Mouse (Mus musculus) midbrain, embryonic 12.5 days (tissue): Measurements from ENCODE around the gene Clca4b. TPM values are rescaled to one million over a fixed set of nuclear protein-coding genes. Genes with fewer than 3 reads are reported as not detected.
A peak's percentile ranks its signal among the peaks of the same experiment; 100 is the strongest.
"Not testable (repeated sequence)": the region's sequence is repeated elsewhere in the genome, so short reads cannot be mapped to it uniquely, and the experiment has no call there.

Source experiments
- ATAC-seq: fragments of 200-750 bp; cut with Nextera tagmentation; 2 replicates; pipeline ENCODE4 v1.8.0; 2017; ENCODE audit warnings: low read depth, moderate TSS enrichment, moderate library complexity; ENCODE audit not compliant: low FRiP score
- H3K27ac ChIP-seq: fragments of 300-500 bp; sonication (generic); replicated peaks from 2 replicates; pipeline ENCODE4 v1.5.1; 2016; ENCODE audit warnings: mild to moderate bottlenecking
- H3K27me3 ChIP-seq: fragments of 300-500 bp; sonication (generic); 2 replicates; pipeline ENCODE4 v1.6.1; 2016; ENCODE audit warnings: mild to moderate bottlenecking
- H3K36me3 ChIP-seq: fragments of 300-500 bp; sonication (generic); 2 replicates; pipeline ENCODE4 v1.6.1; 2016
- H3K4me1 ChIP-seq: fragments of 300-500 bp; sonication (generic); 2 replicates; pipeline ENCODE4 v1.6.1; 2016
- H3K4me2 ChIP-seq: fragments of 300-500 bp; sonication (generic); replicated peaks from 2 replicates; pipeline ENCODE4 v1.6.1; 2016; ENCODE audit warnings: mild to moderate bottlenecking, moderate library complexity
- H3K4me3 ChIP-seq: fragments of 300-500 bp; sonication (generic); 2 replicates; pipeline ENCODE4 v1.5.1; 2016; ENCODE audit warnings: mild to moderate bottlenecking
- H3K9ac ChIP-seq: fragments of 300-500 bp; sonication (generic); replicated peaks from 2 replicates; pipeline ENCODE4 v1.6.1; 2016; ENCODE audit warnings: mild to moderate bottlenecking, moderate library complexity
- H3K9me3 ChIP-seq: fragments of 300-500 bp; sonication (generic); 2 replicates; pipeline ENCODE4 v1.6.1; 2016; ENCODE audit warnings: mild to moderate bottlenecking
- WGBS: fragments of 180-500 bp; shearing (Covaris S2); methylation state at CpG from one replicate; pipeline ENCODE4 v1.1.7; 2016; 5-methylcytosine and 5-hydroxymethylcytosine counted together
- polyA plus RNA-seq: library from polyadenylated mRNA; unstranded; fragments of >200 nt; fragmentation: Nextera tagmentation; extraction: Ambion mirVana; gene quantifications from 2 replicates; pipeline ENCODE4 v1.2.1, GENCODE M21; 2016

The Clca4b gene
- polyA plus RNA-seq, result not detected in 2 replicates

DNA sequence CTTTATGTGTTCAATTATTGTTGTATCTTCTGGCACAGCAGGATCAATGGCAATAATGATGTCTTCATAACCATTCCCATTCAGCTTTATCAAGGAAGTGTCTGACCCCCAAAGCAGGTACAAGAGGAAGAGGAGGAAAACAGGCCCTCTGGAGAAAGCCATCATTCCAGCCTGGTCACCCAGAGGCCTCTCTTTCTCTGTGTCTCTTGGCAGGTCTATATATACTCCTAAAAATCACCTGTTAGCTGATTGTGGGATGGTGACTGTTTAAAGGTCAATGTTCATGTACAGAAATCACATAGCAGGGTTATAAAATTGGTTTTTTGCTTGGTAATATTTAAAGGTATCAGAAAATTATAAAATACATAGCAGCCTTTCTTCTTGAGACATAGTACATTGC is at the start of gene Clca4b:
TSS of gene Clca4b (minus strand) at position 195 of the 400 bp plus-strand sequence.
- ATAC-seq, result no peak
- H3K4me1 ChIP-seq, result no peaks in the 10 kb centered on the region

DNA sequence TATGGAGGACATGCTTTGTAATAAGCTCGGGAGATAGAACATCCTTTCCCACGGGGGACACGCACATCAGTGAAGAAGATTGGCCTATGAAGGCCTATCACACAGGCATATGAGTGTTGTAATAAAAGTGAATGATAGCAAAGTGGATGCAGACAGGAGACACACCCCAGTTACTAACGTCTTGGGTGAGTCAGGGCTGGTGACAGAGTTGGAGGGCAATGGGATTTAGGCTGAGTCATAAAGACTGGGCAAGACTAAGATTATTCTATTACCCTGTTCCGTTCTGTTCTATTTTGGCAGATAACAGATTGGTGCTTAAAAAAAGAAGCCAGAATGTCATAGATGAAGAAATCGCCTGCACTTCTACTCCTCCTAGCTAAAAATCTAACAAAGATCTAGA is 48.2 kb upstream of the Clca4b start:
- Histone ChIP-seq H3K36me3 (no peaks in the 10 kb centered on the region), H3K9ac (no peak overlapping the region), H3K4me2 (no peak overlapping the region), H3K4me1 (no peaks in the 10 kb centered on the region), H3K4me3 (no peak overlapping the region), H3K27ac (no peak overlapping the region), H3K27me3 (no peaks in the 10 kb centered on the region), H3K9me3 (no peaks in the 10 kb centered on the region)
- no peak for ATAC-seq
- 93% methylated on average over 6 of the region's 6 CpGs for WGBS

More for the DNA sequence above, at the start of gene Clca4b:
- Histone ChIP-seq H3K36me3 (no peaks in the 10 kb centered on the region), H3K9ac (no peak within 1 kb of the TSS), H3K27me3 (no peaks in the 10 kb centered on the region), H3K9me3 (no peaks in the 10 kb centered on the region), H3K4me3 (no peak within 1 kb of the TSS), H3K4me2 (no peak within 1 kb of the TSS), H3K27ac (no peak within 1 kb of the TSS)

DNA sequence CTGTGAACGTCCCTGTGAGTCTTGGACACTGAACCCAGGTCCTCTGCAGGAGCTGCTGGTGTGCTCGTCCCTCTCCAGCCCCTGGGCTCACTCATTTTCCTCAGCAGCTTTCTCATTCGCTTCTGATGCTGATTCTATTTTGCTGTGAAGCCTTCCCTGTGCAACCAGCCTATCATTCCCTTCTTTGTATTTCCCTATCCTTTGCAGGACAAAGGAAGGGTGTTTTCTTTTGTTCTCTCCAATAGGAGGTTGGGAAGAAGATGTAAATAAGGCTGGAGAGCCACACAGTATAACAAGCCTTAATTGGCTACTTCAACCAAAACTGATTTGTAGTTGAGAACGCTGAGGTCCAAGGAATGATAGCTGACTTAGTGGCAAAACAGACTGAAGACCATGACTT is 45.3 kb upstream of the Clca4b start:
- no peak overlapping the region for H3K4me3 ChIP-seq
- no peak for ATAC-seq
- H3K9me3 ChIP-seq, result no peaks in the 10 kb centered on the region
- whole genome bisulfite sequencing, result 12% methylated on average over 4 of the region's 4 CpGs
- no peaks in the 10 kb centered on the region for H3K27me3 ChIP-seq
- no peaks in the 10 kb centered on the region for H3K36me3 ChIP-seq
- H3K9ac ChIP-seq, result no peak overlapping the region
- no peak overlapping the region for H3K27ac ChIP-seq
- H3K4me1 ChIP-seq, result no peaks in the 10 kb centered on the region
- no peak overlapping the region for H3K4me2 ChIP-seq

DNA sequence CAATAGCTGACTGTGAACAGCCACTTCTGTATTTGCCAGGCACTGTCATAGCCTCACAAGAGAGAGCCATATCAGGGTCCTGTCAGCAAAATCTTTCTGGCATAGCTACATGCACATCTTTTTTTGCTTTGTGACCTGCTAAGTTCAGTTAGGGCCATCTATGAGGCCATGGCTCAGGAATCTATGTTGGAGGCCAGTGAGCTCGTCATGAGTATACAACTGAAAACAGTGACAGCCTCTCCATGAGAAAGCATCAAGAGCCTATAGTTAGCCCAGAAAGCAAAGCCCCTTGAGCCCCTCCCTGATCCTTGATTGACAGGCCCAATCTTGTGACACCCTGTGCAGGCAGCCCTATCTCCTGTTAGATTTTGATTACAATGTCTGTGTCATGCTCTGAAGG is 43.8 kb upstream of the Clca4b start:
- H3K36me3 ChIP-seq, result no peaks in the 10 kb centered on the region
- H3K27ac ChIP-seq, result no peak overlapping the region
- H3K27me3 ChIP-seq, result no peaks in the 10 kb centered on the region
- WGBS, result 42% methylated on average over 1 of the region's 1 CpGs
- no peak overlapping the region for H3K4me3 ChIP-seq
- ATAC-seq, result no peak
- no peaks in the 10 kb centered on the region for H3K4me1 ChIP-seq
- H3K9ac ChIP-seq, result no peak overlapping the region
- no peaks in the 10 kb centered on the region for H3K9me3 ChIP-seq
- no peak overlapping the region for H3K4me2 ChIP-seq

DNA sequence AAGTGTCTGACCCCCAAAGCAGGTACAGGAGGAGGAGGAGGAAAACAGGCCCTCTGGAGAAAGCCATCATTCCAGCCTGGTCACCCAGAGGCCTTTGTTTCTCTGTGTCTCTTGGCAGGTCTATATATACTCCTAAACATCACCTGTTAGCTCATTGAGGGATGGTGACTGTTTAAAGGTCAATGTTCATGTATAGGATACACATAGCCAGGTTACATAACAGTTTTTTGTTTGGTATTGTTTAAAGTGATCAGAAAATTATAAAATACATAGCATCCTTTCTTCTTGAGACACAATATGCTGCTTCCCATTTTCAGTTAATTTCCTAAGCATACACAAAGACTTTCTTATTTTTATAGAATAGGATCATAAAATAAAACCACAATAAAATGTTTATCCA is 42.6 kb upstream of the Clca4b start, which contains the start of gene Clca4a:
TSS of gene Clca4a (minus strand) at position 101 of the 400 bp plus-strand sequence.
- no peaks in the 10 kb centered on the region for H3K9me3 ChIP-seq
- no peaks in the 10 kb centered on the region for H3K4me1 ChIP-seq
- no peak for ATAC-seq
- no peaks in the 10 kb centered on the region for H3K27me3 ChIP-seq
- H3K4me2 ChIP-seq, result no peak within 1 kb of the TSS
- H3K9ac ChIP-seq, result no peak within 1 kb of the TSS
- no peak within 1 kb of the TSS for H3K27ac ChIP-seq
- no peak within 1 kb of the TSS for H3K4me3 ChIP-seq
- H3K36me3 ChIP-seq, result no peaks in the 10 kb centered on the region

DNA sequence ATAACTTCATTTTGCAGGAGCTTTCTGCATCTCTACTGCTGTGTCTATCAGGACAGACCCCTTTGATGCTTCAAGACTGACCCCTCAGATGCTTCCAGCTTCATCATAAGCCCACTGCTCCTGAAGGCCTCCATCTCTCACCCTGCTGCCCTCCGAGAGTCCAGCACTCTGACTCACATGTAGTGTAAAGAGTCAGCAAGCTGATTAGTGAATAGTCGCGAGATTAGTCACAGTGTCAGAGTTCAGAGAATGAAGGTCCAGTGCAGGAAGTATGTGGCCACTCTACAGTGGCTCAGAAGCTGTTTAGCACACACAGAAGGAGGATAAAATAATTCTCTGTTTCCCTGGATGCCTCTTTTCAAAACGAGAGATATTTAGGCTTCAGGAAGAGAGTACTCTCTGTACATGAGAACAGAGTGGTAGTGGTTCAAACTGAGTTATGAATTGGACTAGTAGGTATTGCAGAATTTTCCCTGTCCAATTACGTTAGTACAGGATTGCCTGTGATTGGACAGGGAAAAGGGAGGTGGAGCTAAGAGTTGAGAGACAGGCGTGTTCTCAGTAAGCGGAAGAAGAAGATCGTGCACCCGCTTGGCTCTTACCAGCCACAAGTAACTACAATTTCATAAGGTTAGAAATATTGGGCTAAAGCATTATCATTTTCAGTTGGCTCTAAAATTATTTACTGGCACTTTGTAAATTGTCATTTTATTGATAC is 39.4 kb upstream of the Clca4b start:
- H3K9ac ChIP-seq, result no peak overlapping the region
- H3K4me3 ChIP-seq, result no peak overlapping the region
- no peak for ATAC-seq
- H3K4me1 ChIP-seq, result no peaks in the 10 kb centered on the region
- 66% methylated on average over 9 of the region's 9 CpGs for WGBS
- H3K27me3 ChIP-seq, result no peaks in the 10 kb centered on the region
- no peak overlapping the region for H3K4me2 ChIP-seq
- no peaks in the 10 kb centered on the region for H3K36me3 ChIP-seq
- H3K27ac ChIP-seq, result no peak overlapping the region
- no peaks in the 10 kb centered on the region for H3K9me3 ChIP-seq

DNA sequence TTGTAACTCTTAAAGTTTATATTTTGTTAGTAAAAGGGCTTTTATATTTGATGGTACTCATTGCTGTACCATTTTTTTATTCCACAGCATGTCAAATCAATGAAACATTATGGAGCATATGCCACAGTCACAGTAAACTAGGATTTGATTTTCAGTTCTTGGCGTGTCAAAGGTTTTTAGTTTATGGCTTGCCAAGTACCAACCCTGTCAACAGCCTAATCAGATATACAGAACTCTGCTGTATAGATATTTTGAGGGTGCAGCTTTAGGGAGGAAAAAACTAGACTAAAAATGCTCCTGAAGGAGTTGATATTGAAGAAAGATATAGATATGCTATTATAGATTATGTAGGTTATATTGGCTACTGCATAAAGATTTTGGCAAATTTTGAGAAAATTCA is 37.4 kb upstream of the Clca4b start:
- 82% methylated on average over 1 of the region's 1 CpGs for WGBS
- no peak for ATAC-seq
- Histone ChIP-seq H3K4me2 (no peak overlapping the region), H3K4me1 (no peaks in the 10 kb centered on the region), H3K27ac (no peak overlapping the region), H3K36me3 (no peaks in the 10 kb centered on the region), H3K27me3 (no peaks in the 10 kb centered on the region), H3K9ac (no peak overlapping the region), H3K9me3 (no peaks in the 10 kb centered on the region), H3K4me3 (no peak overlapping the region)

DNA sequence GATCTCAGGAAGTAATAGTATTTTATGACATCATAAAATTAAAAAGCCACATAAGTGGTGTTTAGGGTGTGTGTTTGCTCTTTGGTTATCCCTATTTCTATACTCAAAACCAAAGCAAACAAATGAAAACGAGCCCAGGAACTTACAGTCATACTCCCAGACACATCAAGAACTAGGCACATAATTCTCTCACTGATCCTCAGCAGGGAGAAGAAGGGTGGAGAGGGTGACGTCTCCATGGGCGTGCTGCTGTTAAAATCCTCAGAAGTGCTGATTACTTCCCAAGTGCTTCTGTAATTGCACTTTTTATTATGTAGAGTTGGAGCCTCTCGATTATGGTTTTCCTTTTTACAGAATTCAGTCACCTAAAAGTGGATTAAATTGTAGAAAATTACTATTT is 33.7 kb upstream of the Clca4b start:
- no peak overlapping the region for H3K4me2 ChIP-seq

DNA sequence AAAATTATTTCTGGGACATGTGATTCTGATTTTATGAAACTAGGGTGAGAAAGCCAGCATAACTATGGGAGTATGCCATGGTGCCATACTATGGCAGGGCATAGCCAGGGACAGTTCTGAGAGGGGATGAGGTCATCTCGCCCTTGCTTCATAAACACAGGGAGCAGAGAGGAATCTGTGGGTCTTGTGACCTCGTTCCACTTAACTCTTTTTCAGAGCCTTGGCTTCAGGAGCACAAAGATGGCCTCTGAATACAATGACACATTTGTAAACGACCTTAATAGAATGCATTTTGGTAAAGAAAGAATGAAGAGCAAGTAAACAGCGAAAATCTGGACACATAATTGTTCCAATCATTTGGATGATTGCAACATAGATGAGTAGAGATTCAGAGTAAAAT is 18.5 kb upstream of the Clca4b start:
- no peaks in the 10 kb centered on the region for H3K36me3 ChIP-seq
- no peak overlapping the region for H3K4me2 ChIP-seq
- WGBS, result 68% methylated on average over 4 of the region's 4 CpGs
- no peaks in the 10 kb centered on the region for H3K9me3 ChIP-seq
- ATAC-seq, result no peak
- H3K9ac ChIP-seq, result no peak overlapping the region
- H3K27me3 ChIP-seq, result no peaks in the 10 kb centered on the region
- no peak overlapping the region for H3K4me3 ChIP-seq
- H3K27ac ChIP-seq, result no peak overlapping the region
- H3K4me1 ChIP-seq, result no peaks in the 10 kb centered on the region

More for the DNA sequence above, 33.7 kb upstream of the Clca4b start:
- no peak overlapping the region for H3K9ac ChIP-seq
- no peak overlapping the region for H3K27ac ChIP-seq
- ATAC-seq, result no peak
- WGBS, result 63% methylated on average over 4 of the region's 4 CpGs
- no peaks in the 10 kb centered on the region for H3K27me3 ChIP-seq
- no peaks in the 10 kb centered on the region for H3K9me3 ChIP-seq
- no peak overlapping the region for H3K4me3 ChIP-seq
- H3K4me1 ChIP-seq, result no peaks in the 10 kb centered on the region
- no peaks in the 10 kb centered on the region for H3K36me3 ChIP-seq

DNA sequence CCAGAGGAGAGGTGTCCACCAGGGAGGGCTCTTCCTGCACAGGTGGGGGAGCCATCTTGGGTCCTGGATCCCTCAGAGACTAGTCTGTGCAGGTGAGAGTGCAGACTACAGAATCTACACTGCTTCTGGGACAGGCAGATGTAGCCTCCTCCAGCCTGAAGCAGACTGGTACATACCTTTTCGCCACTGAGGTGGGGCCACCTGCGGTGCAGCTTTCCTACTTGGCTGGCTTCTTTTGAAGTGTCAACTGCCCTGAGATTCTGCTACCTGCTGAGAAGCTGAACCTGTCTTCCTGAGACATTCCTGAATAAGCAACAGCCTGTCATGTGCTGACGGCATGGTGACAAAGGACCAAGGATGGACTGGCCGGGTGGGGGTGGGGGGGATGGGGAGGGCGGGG is 15.0 kb upstream of the Clca4b start:
- H3K9me3 ChIP-seq, H3K4me2 ChIP-seq, ATAC-seq, H3K27me3 ChIP-seq, H3K27ac ChIP-seq, H3K9ac ChIP-seq, H3K4me1 ChIP-seq, H3K4me3 ChIP-seq, H3K36me3 ChIP-seq: not testable (repeated sequence)
- 10% methylated on average over 5 of the region's 5 CpGs for WGBS

DNA sequence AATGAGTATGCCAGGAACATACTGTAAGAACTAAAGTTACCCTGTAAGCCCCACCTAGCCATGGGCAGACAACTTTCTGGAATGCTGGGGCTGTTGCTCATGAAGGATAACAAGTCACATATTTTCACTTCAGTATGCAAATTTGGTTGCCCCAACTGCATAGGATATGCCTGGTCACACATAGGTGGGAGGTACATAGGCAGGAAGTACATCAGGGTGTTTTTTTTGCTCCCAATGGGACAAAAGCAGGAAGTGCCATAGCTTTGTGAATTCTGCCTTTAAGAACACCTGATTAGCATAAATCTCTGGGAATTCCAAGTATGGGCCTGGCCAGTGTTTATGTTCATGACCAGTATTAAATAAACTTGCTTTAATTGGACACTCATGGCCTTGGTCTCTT is 1.3 kb upstream of the Clca4b start:
- not testable (repeated sequence) for H3K4me3 ChIP-seq, H3K4me2 ChIP-seq, H3K27me3 ChIP-seq, H3K36me3 ChIP-seq, H3K9ac ChIP-seq, ATAC-seq, H3K9me3 ChIP-seq, H3K27ac ChIP-seq, H3K4me1 ChIP-seq

DNA sequence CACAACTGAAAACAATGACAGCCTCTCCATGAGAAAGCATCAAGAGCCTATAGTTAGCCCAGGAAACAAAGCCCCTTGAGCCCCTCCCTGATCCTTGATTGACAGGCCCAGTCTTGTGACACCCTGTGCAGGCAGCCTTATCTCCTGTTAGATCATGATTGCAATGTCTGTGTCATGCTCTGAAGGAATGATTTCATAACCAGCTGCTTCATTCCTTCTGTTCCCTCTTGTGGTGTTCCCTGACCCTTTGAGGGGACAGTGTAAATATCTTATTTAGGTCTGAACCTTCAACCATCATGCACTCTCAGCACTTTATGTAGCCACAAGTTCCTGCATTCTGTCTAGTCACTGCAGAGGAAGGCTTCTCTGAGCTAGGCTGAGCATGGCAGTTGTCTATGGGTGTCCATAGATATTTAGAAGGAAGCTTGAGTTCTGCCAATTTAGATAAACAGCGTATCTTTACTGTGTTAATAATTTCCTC is 722 bp upstream of the Clca4b start:
- no peaks in the 10 kb centered on the region for H3K4me1 ChIP-seq
- no peaks in the 10 kb centered on the region for H3K36me3 ChIP-seq
- H3K9me3 ChIP-seq, result no peaks in the 10 kb centered on the region
- H3K9ac ChIP-seq, result no peak overlapping the region
- ATAC-seq, result 0 out of 2 replicates have a peak, but pooled peaks have one; percentile 34
- H3K4me2 ChIP-seq, result no peak overlapping the region
- no peak overlapping the region for H3K4me3 ChIP-seq
- 95% methylated on average over 1 of the region's 1 CpGs for WGBS
- no peak overlapping the region for H3K27ac ChIP-seq
- no peaks in the 10 kb centered on the region for H3K27me3 ChIP-seq

DNA sequence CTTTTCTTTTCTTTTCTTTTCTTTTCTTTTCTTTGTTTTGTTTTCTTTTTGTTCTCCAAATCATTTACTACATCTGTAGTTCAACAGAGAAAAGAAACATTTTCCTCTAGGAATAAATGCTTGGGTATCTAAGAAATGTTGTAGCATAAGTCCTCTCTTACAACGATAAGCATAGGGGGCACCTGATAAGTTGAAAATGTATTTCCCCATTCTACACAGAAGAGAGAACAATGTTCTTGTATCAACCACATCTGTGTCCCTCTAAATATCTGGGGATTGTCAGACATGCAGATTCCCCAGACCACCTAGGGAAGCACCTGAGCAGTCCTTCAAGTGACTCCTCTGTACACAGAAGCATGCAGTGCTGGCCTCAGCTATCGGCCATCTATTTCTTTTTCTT is 18.3 kb downstream of the Clca4b start:
- WGBS, result 92% methylated on average over 2 of the region's 2 CpGs
- no peak overlapping the region for H3K4me3 ChIP-seq
- no peaks in the 10 kb centered on the region for H3K4me1 ChIP-seq
- no peak overlapping the region for H3K27ac ChIP-seq
- no peaks in the 10 kb centered on the region for H3K36me3 ChIP-seq
- H3K4me2 ChIP-seq, result no peak overlapping the region
- ATAC-seq, result no peak
- H3K9ac ChIP-seq, result no peak overlapping the region
- no peaks in the 10 kb centered on the region for H3K27me3 ChIP-seq
- no peaks in the 10 kb centered on the region for H3K9me3 ChIP-seq
